ENCODE assay signal across 34 mouse cellular contexts in genomic region chr15:82374437-82374836, GRCm38 (mm10). TPM values are rescaled to one million over a fixed set of nuclear protein-coding genes. Genes with fewer than 3 reads are reported as not detected.
"Had no signal": no experiment of that assay in that cellular context is flagged by ENCODE, and none has a peak within 500 bp of the region (broad histone marks: within the 10 kb centered on the region; RNA-seq: fewer than 3 reads in every experiment).

No protein-coding gene starts in this region.

- ATAC-seq: hindbrain, embryonic 16.5 days; intestine, embryonic 15.5 days; liver, embryonic 12.5 days had no signal

- H3K9ac ChIP-seq: heart, embryonic 12.5 days; hindbrain, embryonic 12.5 days; hindbrain, embryonic 14.5 days; intestine, embryonic 15.5 days; limb, embryonic 13.5 days; limb, embryonic 15.5 days; liver, embryonic 12.5 days; liver, embryonic 14.5 days had no signal

- H3K27me3 ChIP-seq: hindbrain, embryonic 12.5 days; intestine, embryonic 15.5 days; limb, embryonic 13.5 days; limb, embryonic 15.5 days had no signal

- H3K27ac ChIP-seq: heart, adult 2 months; heart, embryonic 10.5 days; hindbrain, embryonic 10.5 days; hindbrain, embryonic 12.5 days; hindbrain, embryonic 14.5 days; intestine, embryonic 15.5 days; limb, embryonic 13.5 days; limb, embryonic 15.5 days; liver, embryonic 12.5 days; liver, embryonic 14.5 days had no signal

- H3K4me3 ChIP-seq: heart, adult 2 months; heart, embryonic 10.5 days; heart, embryonic 12.5 days; hindbrain, embryonic 10.5 days; hindbrain, embryonic 12.5 days; intestine, embryonic 15.5 days; limb, embryonic 13.5 days; limb, embryonic 15.5 days; liver, embryonic 12.5 days had no signal

- H3K9me3 ChIP-seq: heart, embryonic 10.5 days; heart, embryonic 12.5 days; hindbrain, embryonic 10.5 days; hindbrain, embryonic 12.5 days; intestine, embryonic 15.5 days; limb, embryonic 13.5 days; limb, embryonic 15.5 days; liver, embryonic 12.5 days had no signal

- DNase-seq: gastrocnemius, postnatal 14 days; heart, adult 2 months; heart, postnatal 10 days; heart, postnatal 4 days; kidney, adult 18-20 months; kidney, adult 8-10 months; kidney, postnatal 25 days; layer of hippocampus, adult 9-11 months; layer of hippocampus, postnatal 36 days; left cerebral cortex, postnatal 4 days had no signal

- H3K4me2 ChIP-seq: heart, embryonic 12.5 days; hindbrain, embryonic 12.5 days; hindbrain, embryonic 14.5 days; intestine, embryonic 15.5 days; limb, embryonic 13.5 days; limb, embryonic 15.5 days; liver, embryonic 12.5 days had no signal

- H3K36me3 ChIP-seq: hindbrain, embryonic 10.5 days; hindbrain, embryonic 12.5 days; limb, embryonic 13.5 days; limb, embryonic 15.5 days had no signal

RNA-seq across cellular contexts. Expression of gene Cyp2d11, which starts 19.4 kb away (rescaled TPM):
- total RNA-seq: granulocyte monocyte progenitor cell, adult 5-6 weeks; heart, postnatal 10 days; layer of hippocampus, postnatal 14 days; layer of hippocampus, postnatal 36 days; left cerebral cortex, postnatal 10 days; left cerebral cortex, postnatal 4 days had no signal
- polyA plus RNA-seq: frontal cortex, adult 2 months; heart, adult 2 months; heart, embryonic 10.5 days; heart, embryonic 12.5 days; heart, embryonic 14.5 days; heart, embryonic 16.5 days; hindbrain, embryonic 10.5 days; hindbrain, embryonic 12.5 days; hindbrain, embryonic 14.5 days; hindbrain, embryonic 16.5 days; intestine, embryonic 15.5 days; kidney, embryonic 14.5 days; kidney, embryonic 16.5 days; large intestine, adult 2 months; limb, embryonic 11.5 days; limb, embryonic 13.5 days; limb, embryonic 15.5 days; liver, embryonic 12.5 days; liver, embryonic 16.5 days had no signal

RNA-seq across cellular contexts. Expression of gene Cyp2d10, which starts 32.6 kb away (rescaled TPM):
- total RNA-seq: gastrocnemius, postnatal 14 days; granulocyte monocyte progenitor cell, adult 5-6 weeks; heart, postnatal 10 days; heart, postnatal 25 days; heart, postnatal 4 days; layer of hippocampus, postnatal 14 days; layer of hippocampus, postnatal 36 days; left cerebral cortex, postnatal 10 days; left cerebral cortex, postnatal 25 days; left cerebral cortex, postnatal 4 days had no signal
- polyA plus RNA-seq: frontal cortex, adult 2 months; heart, embryonic 14.5 days; hindbrain, embryonic 10.5 days; hindbrain, embryonic 12.5 days; hindbrain, embryonic 14.5 days; hindbrain, embryonic 16.5 days; kidney, embryonic 14.5 days; limb, embryonic 11.5 days; limb, embryonic 13.5 days; limb, embryonic 15.5 days had no signal
